Mouse (Mus musculus) heart, postnatal 0 days (tissue): ENCODE data around the gene Pamr1. TPM values are rescaled to one million over a fixed set of nuclear protein-coding genes. Genes with fewer than 3 reads are reported as not detected.

ENCODE experiments used
- ATAC-seq: fragments of 200-750 bp; cut with Nextera tagmentation; 2 replicates; pipeline ENCODE4 v1.8.0; 2017; ENCODE audit warnings: low read depth, moderate number of reproducible peaks, moderate library complexity; ENCODE audit not compliant: insufficient read depth
- DNase-seq: peaks from one replicate; pipeline ENCODE4 v3.0.0-alpha.2; 2016; ENCODE audit warnings: low spot score
- H3K27ac ChIP-seq: fragments of 300-500 bp; sonication (generic); 2 replicates; pipeline ENCODE4 v1.5.1; 2014; ENCODE audit warnings: low read depth, mild to moderate bottlenecking
- H3K27me3 ChIP-seq: fragments of 300-500 bp; sonication (generic); 2 replicates; pipeline ENCODE4 v1.6.1; 2014; ENCODE audit warnings: low read length, mixed read lengths; ENCODE audit not compliant: control insufficient read depth, insufficient read depth
- H3K36me3 ChIP-seq: fragments of 300-500 bp; sonication (generic); replicated peaks from 2 replicates; pipeline ENCODE4 v1.6.1; 2014; ENCODE audit warnings: low read length, mixed read lengths; ENCODE audit not compliant: control insufficient read depth, insufficient read depth
- H3K4me1 ChIP-seq: fragments of 300-500 bp; sonication (generic); 2 replicates; pipeline ENCODE4 v1.6.1; 2014; ENCODE audit warnings: antibody characterized with exemption; ENCODE audit not compliant: control insufficient read depth, insufficient read depth
- H3K4me2 ChIP-seq: fragments of 300-500 bp; sonication (generic); 2 replicates; pipeline ENCODE4 v1.6.1; 2014; ENCODE audit warnings: low read depth, mild to moderate bottlenecking, low read length, moderate library complexity
- H3K4me3 ChIP-seq: fragments of 300-500 bp; sonication (generic); 2 replicates; pipeline ENCODE4 v1.5.1; 2014; ENCODE audit warnings: low read depth, low read length
- H3K9ac ChIP-seq: fragments of 300-500 bp; sonication (generic); replicated peaks from 2 replicates; pipeline ENCODE4 v1.6.1; 2014; ENCODE audit warnings: low read depth, low read length, mixed read lengths
- H3K9me3 ChIP-seq: fragments of 300-500 bp; sonication (generic); replicated peaks from 2 replicates; pipeline ENCODE4 v1.6.1; 2016; ENCODE audit warnings: low read length; ENCODE audit not compliant: control insufficient read depth
- CTCF ChIP-seq: IDR thresholded peaks from 2 replicates; pipeline ENCODE4 v1.5.1; 2016; ENCODE audit warnings: antibody characterized with exemption, control low read depth, low read depth
- EP300 ChIP-seq: IDR thresholded peaks from 2 replicates; pipeline ENCODE4 v1.6.1; 2016; ENCODE audit warnings: antibody characterized with exemption, low read depth
- WGBS: fragments of 180-500 bp; shearing (Covaris S2); extraction: QIAGEN DNeasy Blood & Tissue Kit; methylation state at CpG from one replicate; pipeline ENCODE4 v1.1.7; 2014; 5-methylcytosine and 5-hydroxymethylcytosine counted together
- polyA plus RNA-seq: library from polyadenylated mRNA; unstranded; fragments of >200 nt; fragmentation: Nextera tagmentation; extraction: Ambion mirVana; gene quantifications from 2 replicates; pipeline ENCODE4 v1.2.1, GENCODE M21; 2015
- total RNA-seq: library from RNA; depleted of rRNA; stranded (reverse); fragments of >200 nt; gene quantifications from 2 replicates; pipeline ENCODE4 v1.2.3, GENCODE M21; 2014; ENCODE audit warnings: low replicate concordance; rRNA removed

The Pamr1 gene
- total RNA-seq (1.4 and 12.1 TPM in 2 replicates), polyA plus RNA-seq (2.7 and 3.0 TPM in 2 replicates)

- no peak within 1 kb of the TSS for H3K27ac ChIP-seq
- H3K4me1 ChIP-seq: no peaks in the 10 kb centered on the region; the same call in 1 of the 2 replicates
- ATAC-seq (peak; percentile 51; the same call in 1 of the 2 replicates), DNase-seq (peak; percentile 45)
- 0 out of 2 replicates have a peak, but pooled peaks cover 6% of the 10 kb centered on the region for H3K9me3 ChIP-seq
- WGBS: 4% methylated on average over 26 of the region's 26 CpGs
- TF ChIP-seq CTCF: no peak
- H3K4me3 ChIP-seq: peak within 1 kb of the TSS; percentile 31
- H3K4me2 ChIP-seq: peak within 1 kb of the TSS; percentile 55
- H3K27me3 ChIP-seq: peaks cover 13% of the 10 kb centered on the region
- no peaks in the 10 kb centered on the region for H3K36me3 ChIP-seq
- no peak within 1 kb of the TSS for H3K9ac ChIP-seq
Measured at GRCm38 (mm10) chr2:102549611-102550266, at the start of gene Pamr1. Gene Pamr1, plus strand, starts transcription at chr2:102550012.

- TF ChIP-seq CTCF: no peak
- no peak for TF ChIP-seq EP300
- Histone ChIP-seq H3K36me3 (no peaks in the 10 kb centered on the region), H3K27me3 (no peaks in the 10 kb centered on the region), H3K4me2 (no peak overlapping the region), H3K4me3 (no peak overlapping the region), H3K4me1 (no peaks in the 10 kb centered on the region), H3K9me3 (no peaks in the 10 kb centered on the region), H3K27ac (no peak overlapping the region), H3K9ac (no peak overlapping the region)
- DNase-seq (no peak), ATAC-seq (no peak)
- 18% methylated on average over 4 of the region's 4 CpGs for WGBS
Measured at GRCm38 (mm10) chr2:102507633-102508032, 42.2 kb upstream of the Pamr1 start.

DNA sequence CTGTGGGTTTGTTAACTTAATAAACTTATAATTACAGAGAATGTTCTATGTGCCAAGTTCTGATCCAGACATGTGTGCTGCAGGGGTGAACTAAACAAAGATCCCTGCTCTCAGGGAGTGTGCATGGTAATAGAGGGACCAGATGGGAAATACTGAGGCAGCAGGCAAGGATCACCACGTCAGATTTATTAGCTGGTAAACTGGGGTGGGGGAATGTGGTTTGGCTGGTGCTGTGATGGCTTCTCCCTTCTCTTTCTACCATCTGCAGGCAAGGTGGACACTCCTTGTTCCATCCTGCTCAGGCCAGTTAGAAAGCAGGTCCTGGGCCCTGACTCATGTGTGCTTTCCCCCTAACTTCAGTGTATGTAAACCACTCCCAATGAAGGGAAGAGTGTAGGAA lies 41.7 kb upstream of the Pamr1 start:
- DNase-seq: no peak
- no peaks in the 10 kb centered on the region for H3K36me3 ChIP-seq
- no peak for ATAC-seq
- H3K4me1 ChIP-seq: no peaks in the 10 kb centered on the region
- H3K27ac ChIP-seq: no peak overlapping the region
- H3K4me2 ChIP-seq: no peak overlapping the region
- no peak overlapping the region for H3K9ac ChIP-seq
- 0 out of 2 replicates have a peak, but pooled peaks cover 4% of the 10 kb centered on the region for H3K9me3 ChIP-seq
- TF ChIP-seq EP300: no peak
- no peak for TF ChIP-seq CTCF
- WGBS: 28% methylated on average over 1 of the region's 1 CpGs
- no peak overlapping the region for H3K4me3 ChIP-seq
- no peaks in the 10 kb centered on the region for H3K27me3 ChIP-seq

GRCm38 (mm10) chr2:102519956-102520355 lies 29.9 kb upstream of the Pamr1 start:
- DNase-seq (no peak), ATAC-seq (no peak)
- Histone ChIP-seq H3K4me3 (no peak overlapping the region), H3K9me3 (no peaks in the 10 kb centered on the region), H3K36me3 (no peaks in the 10 kb centered on the region), H3K4me1 (no peaks in the 10 kb centered on the region), H3K27ac (no peak overlapping the region), H3K27me3 (no peaks in the 10 kb centered on the region), H3K9ac (no peak overlapping the region), H3K4me2 (no peak overlapping the region)
- TF ChIP-seq EP300: no peak
- TF ChIP-seq CTCF: no peak

- no peak for DNase-seq
- whole genome bisulfite sequencing: 83% methylated on average over 4 of the region's 4 CpGs
- ATAC-seq: no peak
- Histone ChIP-seq H3K9me3 (no peaks in the 10 kb centered on the region), H3K9ac (no peak overlapping the region), H3K27me3 (no peaks in the 10 kb centered on the region), H3K4me3 (no peak overlapping the region), H3K4me2 (no peak overlapping the region), H3K36me3 (no peaks in the 10 kb centered on the region), H3K4me1 (no peaks in the 10 kb centered on the region), H3K27ac (no peak overlapping the region)
- no peak for TF ChIP-seq EP300
- no peak for TF ChIP-seq CTCF
Measured at GRCm38 (mm10) chr2:102527563-102527962, 22.2 kb upstream of the Pamr1 start.

DNA sequence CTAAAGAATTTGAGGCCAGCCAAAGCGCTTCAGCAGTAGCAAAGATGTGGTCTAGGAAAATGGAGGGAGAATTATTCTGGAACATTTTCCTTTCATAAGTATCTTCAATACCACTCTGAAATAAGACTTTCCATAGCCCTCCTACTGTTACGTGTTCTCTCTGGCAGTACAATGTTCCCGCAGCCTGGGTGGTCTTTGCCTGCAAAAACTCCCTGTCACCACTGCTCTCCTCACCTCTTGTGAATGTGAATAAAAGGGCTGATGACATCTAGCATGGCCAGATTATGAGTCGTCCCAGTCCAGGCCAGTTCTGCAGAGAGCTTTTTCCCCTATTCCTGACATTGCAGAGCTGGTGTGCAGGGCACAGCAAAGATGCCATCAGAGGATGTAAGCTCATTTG lies 16.4 kb upstream of the Pamr1 start:
- 53% methylated on average over 4 of the region's 4 CpGs for WGBS

More for the DNA sequence above, 16.4 kb upstream of the Pamr1 start:
- Histone ChIP-seq H3K36me3 (no peaks in the 10 kb centered on the region), H3K27me3 (no peaks in the 10 kb centered on the region), H3K27ac (no peak overlapping the region), H3K9me3 (no peaks in the 10 kb centered on the region), H3K4me1 (no peaks in the 10 kb centered on the region), H3K4me3 (no peak overlapping the region), H3K4me2 (no peak overlapping the region), H3K9ac (no peak overlapping the region)
- no peak for TF ChIP-seq EP300
- TF ChIP-seq CTCF: no peak
- DNase-seq: no peak
- no peak for ATAC-seq
